Mouse (Mus musculus) MEL-GATA-1-ER (cell line): Measurements from ENCODE around the gene Kcnj8.
"Not testable (repeated sequence)": the region's sequence is repeated elsewhere in the genome, so short reads cannot be mapped to it uniquely, and the experiment has no call there.

Experiments used
- DNase-seq: peaks from one replicate; pipeline ENCODE4 v3.0.0-alpha.2; 2012; ENCODE audit warnings: low read depth; ENCODE audit errors: extremely low read depth

Kcnj8 gene

GRCm38 (mm10) chr6:142550871-142551270 is 20.5 kb downstream of the Kcnj8 start:
- no peak for DNase-seq

DNA sequence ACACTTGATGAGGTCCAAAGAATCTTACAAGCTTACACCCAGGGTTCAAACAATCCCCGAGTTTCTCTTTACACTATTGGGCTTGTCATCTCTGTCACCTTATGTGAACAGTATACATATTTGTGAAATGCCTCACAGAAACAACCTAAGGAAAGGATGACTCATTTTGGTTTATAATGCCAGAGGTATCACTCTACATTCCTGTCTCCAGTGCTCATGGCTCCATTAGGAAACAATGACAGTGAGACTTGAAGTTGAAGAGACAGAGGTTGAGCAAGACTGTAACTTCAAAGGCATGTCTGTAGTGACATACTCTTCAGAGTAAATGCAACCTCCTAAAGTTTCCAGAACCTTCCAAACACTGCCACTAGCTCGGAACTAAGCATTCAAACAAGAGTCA is 23.0 kb downstream of the Kcnj8 start:
- no peak for DNase-seq

DNA sequence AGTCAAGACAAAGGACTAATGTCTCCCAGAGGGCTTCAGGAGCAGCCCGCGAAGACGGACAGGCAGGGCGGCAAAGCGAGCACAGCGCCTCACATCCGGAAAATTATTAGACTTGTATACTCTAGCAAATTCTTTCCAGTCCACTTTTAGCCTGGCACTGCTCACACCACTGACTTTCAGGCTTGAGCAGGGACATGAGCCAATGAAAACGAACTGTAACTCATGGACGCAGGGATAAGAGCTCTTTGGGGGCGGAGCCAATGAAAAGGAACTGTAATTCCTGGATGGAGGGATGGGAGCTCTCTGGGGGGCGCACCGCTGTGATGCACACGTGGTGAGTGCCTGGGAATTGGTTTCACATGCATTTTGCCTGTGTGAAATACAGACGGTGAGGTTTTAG is 26.3 kb downstream of the Kcnj8 start:
- no peak for DNase-seq

DNA sequence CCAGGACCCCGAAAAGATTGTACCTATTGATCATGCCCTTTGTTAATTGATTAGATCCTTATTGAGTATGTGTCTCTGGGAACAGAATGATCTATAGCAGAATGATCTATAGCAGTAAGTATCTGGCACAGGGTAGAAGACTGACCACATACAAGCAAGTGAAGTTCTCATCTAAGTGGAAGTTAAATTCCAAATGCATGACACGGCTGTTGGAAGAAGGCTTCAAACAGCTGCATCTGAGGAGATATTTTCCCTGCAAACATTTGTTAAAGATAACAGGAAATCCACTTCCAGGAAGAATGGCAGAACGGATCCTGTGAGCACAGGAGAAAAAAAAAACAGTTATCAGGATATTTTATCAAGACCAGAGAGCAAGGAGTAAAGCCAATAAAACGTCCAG is 27.8 kb downstream of the Kcnj8 start:
- no peak for DNase-seq

- no peak for DNase-seq
These were observed 28.6 kb downstream of the Kcnj8 start for GRCm38 (mm10) chr6:142542800-142543175.

DNA sequence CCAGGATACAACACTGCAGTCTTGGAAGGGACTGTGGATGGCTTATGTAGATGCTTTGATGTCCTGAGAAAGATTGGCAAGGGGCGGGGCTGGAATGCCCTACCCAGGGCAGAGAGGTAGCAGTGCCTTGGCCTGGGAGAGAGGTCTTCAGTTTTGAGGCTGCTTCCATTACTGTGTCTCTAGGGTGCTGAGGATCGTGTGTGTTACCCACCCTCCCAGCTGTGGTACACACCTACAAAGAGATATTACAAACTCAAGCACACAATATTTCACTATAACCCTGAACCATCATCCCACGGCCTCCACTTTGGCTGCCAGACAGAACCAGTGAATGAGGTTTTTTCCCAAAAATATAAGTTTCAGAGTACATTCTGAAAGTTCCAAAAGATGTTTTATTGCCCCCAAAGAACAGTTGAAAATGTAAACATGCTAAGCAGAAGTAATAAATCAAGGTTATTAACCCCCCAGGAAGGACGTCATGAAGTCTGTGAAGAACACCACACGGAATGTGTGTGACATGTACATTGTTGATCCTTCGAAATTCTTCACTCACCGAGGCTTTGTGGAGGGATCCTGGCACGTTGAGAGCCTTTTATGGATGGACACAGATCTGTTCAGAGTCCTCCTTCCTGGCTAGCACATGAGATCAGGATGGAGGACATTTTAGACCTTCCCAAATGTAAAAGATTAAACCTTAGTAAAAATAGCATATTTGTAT is 29.2 kb downstream of the Kcnj8 start:
- no peak for DNase-seq

DNA sequence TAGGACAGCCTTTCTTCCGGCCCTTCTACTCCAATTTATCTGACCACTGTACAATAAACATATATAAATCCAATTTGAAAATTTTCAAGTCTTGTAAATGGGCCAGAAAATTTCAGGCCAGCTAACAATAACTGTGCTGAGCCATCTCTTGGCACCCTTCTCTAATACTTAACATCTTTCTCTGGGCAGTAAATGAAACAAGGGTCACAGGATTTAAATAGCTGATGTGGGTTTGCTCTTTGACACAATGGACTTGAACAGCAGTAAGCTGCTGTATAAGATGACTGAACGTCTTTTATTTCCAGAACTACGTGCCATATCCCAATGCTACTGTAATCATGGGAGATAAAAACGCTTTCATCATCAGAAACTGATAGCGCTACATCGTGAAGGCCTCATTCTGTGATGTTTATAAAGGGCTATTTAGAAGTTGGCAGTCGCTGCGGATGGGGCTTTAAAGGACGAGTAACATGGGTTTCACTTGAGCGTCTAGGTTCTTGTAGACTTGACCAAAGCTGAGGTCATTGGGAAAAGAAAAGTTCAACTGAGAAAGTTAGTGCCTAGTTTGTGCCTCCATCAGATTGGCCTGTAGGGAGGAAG is 30.8 kb downstream of the Kcnj8 start:
- no peak for DNase-seq

DNA sequence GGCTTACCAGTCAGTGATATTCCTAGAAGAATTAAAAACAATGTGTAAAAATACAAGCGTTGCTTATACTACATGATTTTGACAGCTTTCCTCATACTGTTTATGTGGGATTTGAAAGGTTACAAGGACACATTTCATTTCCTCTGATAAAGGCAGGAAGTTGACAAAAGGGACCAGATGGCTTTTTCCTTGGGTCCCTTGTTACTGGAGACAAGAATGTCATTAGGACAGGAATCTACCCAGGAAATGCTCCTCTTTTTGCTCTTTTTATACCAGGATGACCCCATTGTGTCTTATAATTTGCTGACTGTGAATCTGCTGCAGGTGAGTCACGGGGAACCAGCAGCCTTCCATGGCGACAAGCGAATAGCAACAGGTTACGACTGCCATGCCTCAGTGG is 31.3 kb downstream of the Kcnj8 start:
- no peak for DNase-seq

DNA sequence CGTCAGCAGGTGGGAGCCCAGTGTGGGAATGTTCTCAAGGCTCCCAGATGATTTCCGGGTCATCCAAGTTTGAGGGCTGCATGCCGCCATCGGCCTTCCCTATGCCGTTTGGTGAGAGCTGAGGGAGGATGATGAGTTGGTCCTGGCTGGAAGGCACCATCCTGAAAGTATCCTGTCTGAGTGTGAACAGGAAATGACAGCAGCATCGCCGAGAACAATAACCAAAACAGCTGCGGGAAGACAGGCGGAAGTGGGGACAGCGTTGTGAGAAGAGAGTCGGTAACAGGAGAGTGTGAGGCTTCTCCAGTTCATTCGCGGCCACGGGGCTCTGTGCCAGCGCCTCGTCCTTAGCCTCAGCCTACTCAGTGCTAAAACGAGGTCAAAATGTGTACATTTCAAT is 32.9 kb downstream of the Kcnj8 start:
- DNase-seq, result no peak

DNA sequence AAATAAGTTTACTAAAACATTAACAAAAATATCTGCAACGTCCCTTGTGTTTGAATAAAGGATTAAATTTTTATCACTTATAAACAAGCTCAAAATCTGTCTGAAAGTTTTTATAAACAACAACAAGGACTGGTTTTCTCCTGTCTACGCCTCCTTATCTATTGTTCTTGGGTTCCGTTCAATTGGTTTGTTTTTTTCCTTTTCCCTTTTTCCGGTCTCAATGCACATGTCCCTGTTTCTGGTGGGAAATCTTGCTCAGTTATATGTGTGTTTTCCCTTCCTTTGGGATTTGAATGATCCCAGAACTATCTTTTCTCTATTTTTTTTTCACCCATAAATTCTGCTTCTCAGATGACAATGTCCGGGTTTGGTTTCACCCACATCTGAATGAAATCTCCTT is 38.0 kb downstream of the Kcnj8 start:
- DNase-seq, result no peak

DNA sequence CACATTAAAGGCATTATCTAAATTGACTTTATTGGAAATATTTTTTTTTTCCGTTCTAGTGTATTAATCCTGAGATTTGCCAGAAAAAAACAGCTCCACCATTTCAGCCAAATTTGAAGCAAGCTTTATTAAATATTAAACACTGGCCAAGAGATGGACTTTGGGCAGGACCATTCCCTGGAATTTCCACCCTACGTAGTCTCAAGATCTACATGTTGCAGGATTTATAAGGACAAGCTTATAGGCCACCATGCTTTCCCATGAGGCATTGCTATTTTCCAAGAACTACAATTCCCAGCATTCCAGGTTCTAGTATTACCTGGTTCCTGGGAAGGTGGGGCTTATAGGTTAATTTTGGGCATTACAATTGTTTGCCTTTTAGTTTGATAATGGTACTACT is 38.7 kb downstream of the Kcnj8 start:
- no peak for DNase-seq

- no peak for DNase-seq
These were observed 39.3 kb downstream of the Kcnj8 start for GRCm38 (mm10) chr6:142532141-142532540.

DNA sequence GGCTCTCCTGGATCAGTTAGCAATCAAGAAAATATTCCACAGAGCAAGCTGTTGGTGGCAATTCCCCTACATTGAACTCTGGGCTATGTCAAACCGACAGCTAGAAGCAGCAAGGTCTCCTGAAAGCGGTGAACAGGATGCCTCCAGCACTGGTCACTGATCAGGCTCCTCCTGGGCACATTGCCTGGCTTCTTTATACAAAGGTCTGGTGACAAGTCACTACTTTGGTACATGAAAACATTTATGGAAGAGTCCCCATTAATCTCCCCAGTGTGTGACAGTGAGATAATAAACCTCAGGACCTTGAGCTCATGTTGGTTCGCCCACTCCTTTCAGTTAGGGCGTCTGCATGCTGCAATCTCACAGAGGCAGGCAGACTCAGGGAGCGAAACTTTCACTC is 41.0 kb downstream of the Kcnj8 start:
- peak; percentile 19 for DNase-seq

DNA sequence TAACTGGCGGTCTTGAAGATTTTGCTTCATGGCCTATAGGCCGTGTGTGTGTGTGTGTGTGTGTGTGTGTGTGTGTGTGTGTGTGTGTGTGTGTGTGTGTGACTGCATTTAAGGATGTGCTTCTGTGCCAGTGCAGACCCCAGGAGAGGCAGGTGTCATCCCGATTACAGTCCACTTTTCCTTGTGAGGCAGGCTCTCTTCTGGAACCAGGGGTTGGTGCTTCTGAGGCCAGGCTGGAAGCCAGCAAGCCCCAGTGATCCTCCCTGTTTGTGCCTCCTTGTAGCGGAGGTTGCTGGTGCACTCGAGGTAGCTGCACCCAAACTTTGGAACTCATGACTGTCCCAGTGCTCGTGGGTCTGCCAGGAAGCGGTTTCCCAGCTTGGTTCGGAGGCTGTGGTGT is 41.7 kb downstream of the Kcnj8 start:
- no peak for DNase-seq

DNA sequence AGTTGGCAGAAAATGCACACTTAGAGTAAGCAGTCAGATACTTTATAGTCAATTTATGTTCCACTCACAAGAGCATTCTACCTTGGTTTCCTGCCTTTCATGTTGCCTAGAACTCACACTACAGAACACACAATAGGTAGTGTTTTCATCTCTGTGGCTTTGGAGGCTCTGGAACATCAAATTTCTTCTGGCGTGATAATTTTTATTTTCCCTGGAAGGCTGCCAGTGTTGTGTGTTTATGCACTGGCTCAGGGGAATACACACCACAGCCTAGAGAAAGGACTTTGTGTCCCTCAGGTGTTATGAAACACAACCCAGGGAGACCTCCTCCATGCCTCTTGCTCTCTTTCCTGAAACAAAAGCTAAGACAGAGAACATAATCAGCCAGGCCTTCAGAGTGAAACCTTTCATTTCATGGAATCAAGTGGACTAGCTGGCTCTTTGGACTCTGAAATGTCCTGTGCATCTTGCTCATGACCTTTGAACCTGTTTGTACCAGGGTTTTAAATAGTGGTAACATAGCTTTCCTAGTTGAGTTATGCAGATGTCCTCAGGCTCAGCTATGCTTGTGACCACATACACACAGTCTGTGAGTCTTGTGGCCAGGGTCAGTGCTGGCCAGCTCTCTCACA is 43.4 kb downstream of the Kcnj8 start:
- no peak for DNase-seq

DNA sequence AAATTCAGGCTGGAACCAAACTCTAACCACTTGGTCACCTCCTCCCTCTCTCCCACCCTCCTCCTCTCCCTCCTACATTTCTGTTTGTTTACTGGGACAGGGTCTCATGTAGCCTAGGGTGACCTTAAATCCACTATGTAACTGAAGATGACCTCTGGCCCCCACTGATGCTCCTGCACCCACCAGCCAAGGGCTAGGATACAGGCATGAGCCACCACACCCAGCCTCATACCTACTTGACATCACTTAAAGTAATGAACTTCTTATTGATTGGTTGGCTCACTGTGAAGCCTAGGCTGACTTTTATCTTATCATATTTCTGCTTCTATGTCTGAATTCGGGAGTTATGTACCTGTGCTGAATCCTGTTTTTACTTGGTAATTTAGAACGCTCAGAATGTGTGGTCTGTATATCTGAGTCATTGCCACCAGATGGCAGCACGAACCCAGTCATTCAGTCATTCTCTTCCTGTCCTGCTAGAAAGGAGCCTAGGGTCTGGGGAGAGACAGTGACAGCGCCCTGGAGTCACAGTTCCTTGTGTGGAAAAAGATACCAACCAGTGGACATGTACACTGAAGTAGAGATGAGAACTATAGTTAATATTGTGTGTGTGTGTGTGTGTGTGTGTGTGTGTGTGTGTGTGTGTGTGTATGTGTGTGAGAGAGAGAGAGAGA is 46.6 kb downstream of the Kcnj8 start:
- peak; percentile 18 for DNase-seq

- DNase-seq, result no peak
These were observed 49.8 kb downstream of the Kcnj8 start for GRCm38 (mm10) chr6:142521591-142522110.

DNA sequence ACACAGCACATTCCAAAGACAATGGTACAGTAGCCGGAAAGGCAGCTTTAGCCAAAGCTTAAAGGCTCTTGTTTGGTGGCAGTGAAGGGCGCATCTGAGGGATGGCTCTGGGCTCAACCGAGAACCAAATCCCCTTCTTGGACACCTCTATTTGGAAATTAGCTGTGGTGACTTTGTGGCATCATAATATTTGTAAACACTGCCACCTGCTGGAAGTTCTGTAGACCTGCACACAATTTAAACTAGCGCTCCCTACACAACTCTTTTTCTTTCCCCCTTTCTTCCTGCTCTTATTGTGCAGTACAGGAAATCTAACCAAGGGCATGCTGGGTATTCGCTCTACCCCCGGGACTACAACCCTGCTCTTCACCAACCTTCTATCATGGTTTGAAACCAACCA is 52.3 kb downstream of the Kcnj8 start:
- peak; percentile 12 for DNase-seq

DNA sequence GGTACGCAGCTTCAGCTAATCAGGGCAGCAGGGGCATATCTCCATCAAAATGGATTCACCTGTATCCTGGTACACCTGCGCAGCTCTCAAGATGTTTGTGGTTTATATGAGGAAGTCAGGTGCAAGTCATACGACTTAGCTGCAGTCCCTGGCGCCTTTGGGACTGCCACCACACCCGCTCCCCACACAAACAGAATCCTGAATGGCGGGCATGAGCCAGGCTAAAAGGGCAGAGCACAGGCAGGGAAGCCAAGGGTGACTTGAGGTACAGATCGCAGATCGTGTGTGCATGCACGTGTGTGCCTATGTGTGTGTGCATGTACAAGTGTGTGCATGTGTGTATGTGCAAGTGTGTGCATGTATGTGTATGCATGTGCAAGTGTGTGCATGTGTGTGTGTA is 56.0 kb downstream of the Kcnj8 start:
- not testable (repeated sequence) for DNase-seq

GRCm38 (mm10) chr6:142514912-142515311 is 56.5 kb downstream of the Kcnj8 start:
- DNase-seq, result no peak
